Mouse (Mus musculus): Measurements from ENCODE around the gene Gm7544.
"Not testable (repeated sequence)": the region's sequence is repeated elsewhere in the genome, so short reads cannot be mapped to it uniquely, and the experiment has no call there.

The Gm7544 gene

GRCm38 (mm10) chr1:82955913-82956312, at the start of gene Gm7544:
Gene Gm7544 (minus strand): TSS chr1:82956013.
- DNase-seq (ENCODE audit: low spot score): not testable (repeated sequence)

- not testable (repeated sequence) for DNase-seq (ENCODE audit: low spot score)
Observed at GRCm38 (mm10) chr1:83000306-83000705, 44.5 kb upstream of the Gm7544 start, which contains the start of gene Gm47959. Gene Gm47959 (plus strand): TSS chr1:83000548.

GRCm38 (mm10) chr1:82993947-82994346, 38.1 kb upstream of the Gm7544 start:
- DNase-seq (ENCODE audit: low spot score): no peak

- no peak for DNase-seq (ENCODE audit: low spot score)
Observed at GRCm38 (mm10) chr1:82992093-82992492, 36.3 kb upstream of the Gm7544 start.

GRCm38 (mm10) chr1:82991596-82991995, 35.8 kb upstream of the Gm7544 start:
- DNase-seq (ENCODE audit: low spot score): no peak

- DNase-seq (ENCODE audit: low spot score): no peak
Observed at GRCm38 (mm10) chr1:82991062-82991461, 35.2 kb upstream of the Gm7544 start.

- DNase-seq (ENCODE audit: low spot score): peak; percentile 86
Observed at GRCm38 (mm10) chr1:82987530-82988198, 31.9 kb upstream of the Gm7544 start.

- no peak for DNase-seq (ENCODE audit: low spot score)
Observed at GRCm38 (mm10) chr1:82986738-82987137, 30.9 kb upstream of the Gm7544 start.

- no peak for DNase-seq (ENCODE audit: low spot score)
Observed at GRCm38 (mm10) chr1:82977840-82978239, 22.0 kb upstream of the Gm7544 start.

- no peak for DNase-seq (ENCODE audit: low spot score)
Observed at GRCm38 (mm10) chr1:82975750-82976149, 19.9 kb upstream of the Gm7544 start.

- DNase-seq (ENCODE audit: low spot score): no peak
Observed at GRCm38 (mm10) chr1:82974342-82974741, 18.5 kb upstream of the Gm7544 start.

GRCm38 (mm10) chr1:82973901-82974300, 18.1 kb upstream of the Gm7544 start:
- DNase-seq (ENCODE audit: low spot score): no peak

GRCm38 (mm10) chr1:82973244-82973643, 17.4 kb upstream of the Gm7544 start:
- DNase-seq (ENCODE audit: low spot score): peak; percentile 21

- DNase-seq (ENCODE audit: low spot score): peak; percentile 16
Observed at GRCm38 (mm10) chr1:82972046-82972445, 16.2 kb upstream of the Gm7544 start.

GRCm38 (mm10) chr1:82966413-82966812, 10.6 kb upstream of the Gm7544 start:
- no peak for DNase-seq (ENCODE audit: low spot score)

GRCm38 (mm10) chr1:82959870-82960385, 4.1 kb upstream of the Gm7544 start, which contains the start of gene Gm47955:
Gene Gm47955 (plus strand): TSS chr1:82960286.
- DNase-seq (ENCODE audit: low spot score): no peak

- DNase-seq (ENCODE audit: low spot score): no peak
Observed at GRCm38 (mm10) chr1:82948601-82949000, 7.2 kb downstream of the Gm7544 start.

- not testable (repeated sequence) for DNase-seq (ENCODE audit: low spot score)
Observed at GRCm38 (mm10) chr1:82946029-82946428, 9.8 kb downstream of the Gm7544 start.

- DNase-seq (ENCODE audit: low spot score): not testable (repeated sequence)
Observed at GRCm38 (mm10) chr1:82943295-82943694, 12.5 kb downstream of the Gm7544 start, which contains the start of gene A030003K21Rik. Gene A030003K21Rik (minus strand): TSS chr1:82943388.

- not testable (repeated sequence) for DNase-seq (ENCODE audit: low spot score)
Observed at GRCm38 (mm10) chr1:82942505-82942904, 13.3 kb downstream of the Gm7544 start.

- no peak for DNase-seq (ENCODE audit: low spot score)
Observed at GRCm38 (mm10) chr1:82938666-82939065, 17.1 kb downstream of the Gm7544 start.

- DNase-seq (ENCODE audit: low spot score): not testable (repeated sequence)
Observed at GRCm38 (mm10) chr1:82931326-82931725, 24.5 kb downstream of the Gm7544 start, which contains the start of gene Gm6217. Gene Gm6217 (minus strand): TSS chr1:82931399.

- DNase-seq (ENCODE audit: low spot score): not testable (repeated sequence)
Observed at GRCm38 (mm10) chr1:82930558-82930957, 25.3 kb downstream of the Gm7544 start.

Data from adipocyte (in vitro differentiated cells).